Comparison of ENCODE assay signal across 8 mouse cellular contexts in genomic region chr3:84257989-84258517, GRCm38 (mm10). TPM values are rescaled to one million over a fixed set of nuclear protein-coding genes. Genes with fewer than 3 reads are reported as not detected.
DNase-seq lines count a peak whose midpoint lies in the region; ATAC-seq lines count a peak whose summit lies in the region.

No protein-coding gene starts in this region.

- DNase-seq in heart, adult 18-20 months: no peak
- DNase-seq in forebrain, embryonic 11.5 days (ENCODE audit: low spot score): no peak
- peak; percentile 50 for DNase-seq in kidney, postnatal 14 days
- peak; percentile 26 for DNase-seq in neural tube, embryonic 11.5 days (ENCODE audit: low spot score)
- DNase-seq in natural killer cell, adult 2 months (ENCODE audit: low spot score in 2 of 2): no peak

- WGBS in heart, embryonic 14.5 days: 55% methylated on average over 10 of the region's 10 CpGs
- WGBS in forebrain, embryonic 11.5 days: 41% methylated on average over 10 of the region's 10 CpGs
- 10% methylated on average over 10 of the region's 10 CpGs for WGBS in neural tube, embryonic 11.5 days

- H3K4me2 ChIP-seq in heart, embryonic 14.5 days (ENCODE audit: low read length): peak overlapping the region; percentile 99
- H3K4me2 ChIP-seq in forebrain, embryonic 11.5 days (ENCODE audit: low read depth, low read length, severe bottlenecking): peak overlapping the region; percentile 100
- peak overlapping the region; percentile 97 for H3K4me2 ChIP-seq in neural tube, embryonic 11.5 days (ENCODE audit: low read depth)

- no peak overlapping the region for H3K27ac ChIP-seq in heart, embryonic 14.5 days (replicated peaks in 1 of 2; ENCODE audit: control insufficient read depth in 1 of 2, insufficient read depth in 1 of 2, low read depth in 2 of 2, low read length in 2 of 2)
- H3K27ac ChIP-seq in forebrain, embryonic 11.5 days (ENCODE audit: low read depth, low read length): no peak overlapping the region
- no peak overlapping the region for H3K27ac ChIP-seq in neural tube, embryonic 11.5 days (ENCODE audit: low read depth, low read length)

- no peaks in the 10 kb centered on the region for H3K36me3 ChIP-seq in heart, embryonic 14.5 days (ENCODE audit: control insufficient read depth, insufficient read depth, low read length)
- no peaks in the 10 kb centered on the region for H3K36me3 ChIP-seq in forebrain, embryonic 11.5 days (ENCODE audit: control insufficient read depth, insufficient read depth, low read length)
- no peaks in the 10 kb centered on the region for H3K36me3 ChIP-seq in neural tube, embryonic 11.5 days (ENCODE audit: control insufficient read depth, insufficient read depth, low read length)

- no peaks in the 10 kb centered on the region for H3K9me3 ChIP-seq in heart, embryonic 14.5 days (ENCODE audit: control insufficient read depth, low read length)
- H3K9me3 ChIP-seq in forebrain, embryonic 11.5 days (ENCODE audit: control insufficient read depth, low read length): no peaks in the 10 kb centered on the region
- H3K9me3 ChIP-seq in neural tube, embryonic 11.5 days (ENCODE audit: control insufficient read depth, low read length): no peaks in the 10 kb centered on the region

- no peak overlapping the region for H3K4me3 ChIP-seq in heart, embryonic 14.5 days (ENCODE audit: control insufficient read depth in 1 of 2, insufficient read depth in 1 of 2, low read depth in 1 of 2, low read length in 2 of 2)
- peak overlapping the region; percentile 56; the same call in 1 of the 2 replicates for H3K4me3 ChIP-seq in forebrain, embryonic 11.5 days (ENCODE audit: low read depth, low read length)
- H3K4me3 ChIP-seq in neural tube, embryonic 11.5 days (ENCODE audit: low read depth, low read length): peak overlapping the region; percentile 71

- ATAC-seq in heart, embryonic 14.5 days (ENCODE audit: insufficient number of reproducible peaks, insufficient read depth, low FRiP score, low read depth): no peak
- ATAC-seq in forebrain, embryonic 11.5 days (replicated peaks; ENCODE audit: low FRiP score): no peak
- no peak for ATAC-seq in neural tube, embryonic 11.5 days (ENCODE audit: insufficient read depth, low FRiP score, low TSS enrichment)
- no peak for ATAC-seq in frontal cortex, adult (ENCODE audit: low TSS enrichment)
- no peak for ATAC-seq in cerebellum, adult (ENCODE audit: insufficient number of reproducible peaks, low FRiP score, low TSS enrichment)

- H3K9ac ChIP-seq in heart, embryonic 14.5 days (ENCODE audit: low read length): no peak overlapping the region
- no peak overlapping the region for H3K9ac ChIP-seq in forebrain, embryonic 11.5 days (ENCODE audit: low read length)
- H3K9ac ChIP-seq in neural tube, embryonic 11.5 days (ENCODE audit: low read length): peak overlapping the region; percentile 11; the same call in 1 of the 2 replicates

- 0 out of 2 replicates have a peak, but pooled peaks cover 5% of the 10 kb centered on the region for H3K27me3 ChIP-seq in heart, embryonic 14.5 days (ENCODE audit: control insufficient read depth, insufficient read depth, low read length)
- peaks cover 4% of the 10 kb centered on the region; the same call in 1 of the 2 replicates for H3K27me3 ChIP-seq in forebrain, embryonic 11.5 days (ENCODE audit: control insufficient read depth, insufficient read depth, low read length)
- no peaks in the 10 kb centered on the region for H3K27me3 ChIP-seq in neural tube, embryonic 11.5 days (ENCODE audit: control insufficient read depth, insufficient read depth, low read length)

- peaks cover 2 to 10% of the 10 kb centered on the region in 2 experiments; a peak in 3 of 4 replicates for H3K4me1 ChIP-seq in heart, embryonic 14.5 days (ENCODE audit: control insufficient read depth in 2 of 2, insufficient read depth in 2 of 2, low read length in 2 of 2)
- H3K4me1 ChIP-seq in forebrain, embryonic 11.5 days (replicated peaks; ENCODE audit: control insufficient read depth, insufficient read depth, low read length): peaks cover 27% of the 10 kb centered on the region
- peaks cover 38% of the 10 kb centered on the region for H3K4me1 ChIP-seq in neural tube, embryonic 11.5 days (ENCODE audit: control insufficient read depth, insufficient read depth, low read length)

RNA-seq across cellular contexts. Expression of gene Trim2, which starts 48.6 kb away (rescaled TPM):
- polyA plus RNA-seq in heart, embryonic 14.5 days (2014; fragmentation: Nextera tagmentation; extraction: Ambion mirVana): 8.5 and 9.3 TPM in 2 replicates
- 1 to 10 TPM; 6.2 to 7.0 TPM for total RNA-seq in heart, adult 18-20 months (2021)
- polyA plus RNA-seq in forebrain, embryonic 11.5 days (2014; fragmentation: Nextera tagmentation; extraction: Ambion mirVana): 63.0 and 70.3 TPM in 2 replicates
- 107 and 115 TPM in 2 replicates for polyA plus RNA-seq in neural tube, embryonic 11.5 days (2014; fragmentation: Nextera tagmentation; extraction: Ambion mirVana)

Comparison
In these comparisons a context has a peak if more than half of its experiments do, and no peak if none do; other contexts are left out.
1. H3K4me3 ChIP-seq: peak in forebrain, embryonic 11.5 days (single experiment) and neural tube, embryonic 11.5 days (single experiment); none in heart, embryonic 14.5 days (0 of 2).
2. DNase-seq: peak in kidney, postnatal 14 days (single experiment) and neural tube, embryonic 11.5 days (single experiment); none in heart, adult 18-20 months (0 of 2), forebrain, embryonic 11.5 days (single experiment) and natural killer cell, adult 2 months (0 of 2).
3. Peak in every context shown above with its lines, with median percentiles within 50 percentile points of each other: H3K4me2 ChIP-seq.